Mouse (Mus musculus) testis, adult 2 months (tissue): ENCODE data around the gene Dnajc5.

Experiments
- CTCF ChIP-seq: fragments of 200-500 bp; IDR thresholded peaks from 2 replicates; pipeline ENCODE4 v1.5.1; 2012; ENCODE audit warnings: low read depth, mild to moderate bottlenecking, inconsistent platforms, low read length, moderate library complexity; ENCODE audit not compliant: control insufficient read depth, insufficient read depth, insufficient replicate concordance
- POLR2A ChIP-seq: fragments of 200-500 bp; IDR thresholded peaks from 2 replicates; pipeline ENCODE4 v1.6.1; 2012; ENCODE audit warnings: low read depth, mild to moderate bottlenecking, inconsistent platforms, low read length, moderate library complexity; ENCODE audit not compliant: control insufficient read depth

GRCm38 (mm10) chr2:181541761-181542380 is 21.6 kb downstream of the Dnajc5 start:
- TF ChIP-seq CTCF (no peak), POLR2A (no peak)
